Comparison of ENCODE assay signal across 10 mouse cellular contexts in genomic region chr17:62545330-62545729, GRCm38 (mm10).
DNase-seq lines count a peak whose midpoint lies in the region; ATAC-seq lines count a peak whose summit lies in the region.
"Had no signal": no experiment of that assay in that cellular context is flagged by ENCODE, and none has a peak within 500 bp of the region (broad histone marks: within the 10 kb centered on the region; RNA-seq: fewer than 3 reads in every experiment).

No protein-coding gene starts in this region.

- no peak for ATAC-seq in embryonic facial prominence, embryonic 14.5 days (ENCODE audit: low read depth)
- 0 out of 2 replicates have a peak, but pooled peaks have one; percentile 43 for ATAC-seq in heart, embryonic 15.5 days (replicated peaks; ENCODE audit: insufficient number of reproducible peaks, insufficient read depth, low FRiP score, low read depth)

- H3K4me2 ChIP-seq in embryonic facial prominence, embryonic 14.5 days (ENCODE audit: low read depth, low read length): peak overlapping the region; percentile 26
- H3K4me2 ChIP-seq in heart, embryonic 15.5 days: peak overlapping the region; percentile 48
- H3K4me2 ChIP-seq: lung, embryonic 15.5 days; neural tube, embryonic 12.5 days had no signal

- peak; percentile 8 for DNase-seq in kidney, postnatal 10 days
- no peak for DNase-seq in kidney, adult 11 months
- DNase-seq in embryonic facial prominence, embryonic 14.5 days (ENCODE audit: low spot score): peak; percentile 38
- peak; percentile 8 for DNase-seq in lung, postnatal 25 days (ENCODE audit: low spot score)
- no peak for DNase-seq in adrenal gland, postnatal 10 days
- no peak for DNase-seq in gastrocnemius, postnatal 10 days
- DNase-seq: adrenal gland, adult 8-10 months had no signal

- WGBS in embryonic facial prominence, embryonic 14.5 days: 28% methylated on average over 9 of the region's 9 CpGs
- WGBS in heart, embryonic 15.5 days: 25% methylated on average over 9 of the region's 9 CpGs

- H3K4me3 ChIP-seq in embryonic facial prominence, embryonic 14.5 days (ENCODE audit: low read depth, low read length): no peak overlapping the region
- no peak overlapping the region; the same call in 1 of the 2 replicates for H3K4me3 ChIP-seq in heart, embryonic 15.5 days
- H3K4me3 ChIP-seq: lung, embryonic 15.5 days; neural tube, embryonic 12.5 days had no signal

- no peak overlapping the region for H3K9ac ChIP-seq in embryonic facial prominence, embryonic 14.5 days (ENCODE audit: low read depth, low read length)
- no peak overlapping the region for H3K9ac ChIP-seq in heart, embryonic 15.5 days
- H3K9ac ChIP-seq: lung, embryonic 15.5 days; neural tube, embryonic 12.5 days had no signal

- H3K4me1 ChIP-seq in embryonic facial prominence, embryonic 14.5 days (ENCODE audit: control insufficient read depth, insufficient read depth, low read length): peaks cover 14% of the 10 kb centered on the region
- peaks cover 8% of the 10 kb centered on the region for H3K4me1 ChIP-seq in heart, embryonic 15.5 days (replicated peaks)
- H3K4me1 ChIP-seq: neural tube, embryonic 12.5 days had no signal

- no peaks in the 10 kb centered on the region for H3K27me3 ChIP-seq in embryonic facial prominence, embryonic 14.5 days (replicated peaks; ENCODE audit: control insufficient read depth, insufficient read depth, low read length)
- H3K27me3 ChIP-seq in heart, embryonic 15.5 days: no peaks in the 10 kb centered on the region
- H3K27me3 ChIP-seq: lung, embryonic 15.5 days; neural tube, embryonic 12.5 days had no signal

- H3K9me3 ChIP-seq in embryonic facial prominence, embryonic 14.5 days (ENCODE audit: control insufficient read depth, low read length): no peaks in the 10 kb centered on the region
- H3K9me3 ChIP-seq in heart, embryonic 15.5 days (replicated peaks): no peaks in the 10 kb centered on the region
- H3K9me3 ChIP-seq: lung, embryonic 15.5 days; neural tube, embryonic 12.5 days had no signal

- no peaks in the 10 kb centered on the region for H3K36me3 ChIP-seq in embryonic facial prominence, embryonic 14.5 days (ENCODE audit: control insufficient read depth, insufficient read depth, low read length)
- no peaks in the 10 kb centered on the region for H3K36me3 ChIP-seq in heart, embryonic 15.5 days
- H3K36me3 ChIP-seq: lung, embryonic 15.5 days; neural tube, embryonic 12.5 days had no signal

- H3K27ac ChIP-seq in embryonic facial prominence, embryonic 14.5 days (replicated peaks; ENCODE audit: low read depth, low read length): no peak overlapping the region
- peak overlapping the region; percentile 31; the same call in 1 of the 2 replicates for H3K27ac ChIP-seq in heart, embryonic 15.5 days
- H3K27ac ChIP-seq: lung, embryonic 15.5 days; neural tube, embryonic 12.5 days had no signal

Comparison
In these comparisons a context has a peak if more than half of its experiments do, and no peak if none do; other contexts are left out.
1. DNase-seq: peak in kidney, postnatal 10 days (single experiment), embryonic facial prominence, embryonic 14.5 days (single experiment) and lung, postnatal 25 days (single experiment); none in kidney, adult 11 months (single experiment), adrenal gland, postnatal 10 days (single experiment) and gastrocnemius, postnatal 10 days (single experiment).